Comparison of ENCODE assay signal across 8 mouse cellular contexts in genomic region chr17:70850233-70850995, GRCm38 (mm10). TPM values are rescaled to one million over a fixed set of nuclear protein-coding genes. Genes with fewer than 3 reads are reported as not detected.
DNase-seq lines count a peak whose midpoint lies in the region; ATAC-seq and TF ChIP-seq lines count a peak whose summit lies in the region.

No protein-coding gene starts in this region.

- peak overlapping the region; percentile 97 for H3K4me3 ChIP-seq in ES-Bruce4 (ENCODE audit: low read depth, low read length)
- H3K4me3 ChIP-seq in forebrain, embryonic 11.5 days (ENCODE audit: low read depth, low read length): peak overlapping the region; percentile 49
- peak overlapping the region; percentile 87 for H3K4me3 ChIP-seq in limb, embryonic 13.5 days
- peak overlapping the region; percentile 70 for H3K4me3 ChIP-seq in midbrain, embryonic 13.5 days (replicated peaks)
- H3K4me3 ChIP-seq in stomach, embryonic 16.5 days (replicated peaks; ENCODE audit: low read length): peak overlapping the region; percentile 64

- intact Hi-C loops in heart, postnatal 25 days (cut with DNase I): no loop called here

- no peaks in the 10 kb centered on the region for H3K9me3 ChIP-seq in ES-Bruce4 (replicated peaks; ENCODE audit: control insufficient read depth, insufficient read depth, low read length, poor library complexity, severe bottlenecking)
- no peaks in the 10 kb centered on the region for H3K9me3 ChIP-seq in forebrain, embryonic 11.5 days (ENCODE audit: control insufficient read depth, low read length)
- no peaks in the 10 kb centered on the region for H3K9me3 ChIP-seq in limb, embryonic 13.5 days
- H3K9me3 ChIP-seq in midbrain, embryonic 13.5 days: no peaks in the 10 kb centered on the region
- no peaks in the 10 kb centered on the region for H3K9me3 ChIP-seq in stomach, embryonic 16.5 days (replicated peaks; ENCODE audit: control insufficient read depth, low read length)

- ATAC-seq in forebrain, embryonic 11.5 days (replicated peaks; ENCODE audit: low FRiP score): peak; percentile 16
- peak; percentile 6; the same call in 1 of the 2 replicates for ATAC-seq in limb, embryonic 13.5 days (ENCODE audit: low FRiP score, low read depth)
- ATAC-seq in midbrain, embryonic 13.5 days: peak; percentile 28
- peak; percentile 2; the same call in 1 of the 2 replicates for ATAC-seq in stomach, embryonic 16.5 days (ENCODE audit: insufficient read depth, low FRiP score)

- TF ChIP-seq EP300 in ES-Bruce4 (IDR thresholded peaks at IDR 0.05; ENCODE audit: insufficient read depth, low read depth, low read length): 0 out of 2 replicates have a peak, but pooled peaks have one; percentile 34

- H3K4me2 ChIP-seq in forebrain, embryonic 11.5 days (ENCODE audit: low read depth, low read length, severe bottlenecking): peak overlapping the region; percentile 64
- peak overlapping the region; percentile 96 for H3K4me2 ChIP-seq in limb, embryonic 13.5 days (replicated peaks)
- H3K4me2 ChIP-seq in midbrain, embryonic 13.5 days (replicated peaks): peak overlapping the region; percentile 97
- H3K4me2 ChIP-seq in stomach, embryonic 16.5 days (ENCODE audit: low read depth, low read length): peak overlapping the region; percentile 96

- peak overlapping the region; percentile 86 for H3K9ac ChIP-seq in ES-Bruce4 (ENCODE audit: low read depth, poor library complexity, severe bottlenecking)
- peak overlapping the region; percentile 87 for H3K9ac ChIP-seq in forebrain, embryonic 11.5 days (ENCODE audit: low read length)
- H3K9ac ChIP-seq in limb, embryonic 13.5 days: peak overlapping the region; percentile 97
- H3K9ac ChIP-seq in midbrain, embryonic 13.5 days (replicated peaks): peak overlapping the region; percentile 83
- peak overlapping the region; percentile 89 for H3K9ac ChIP-seq in stomach, embryonic 16.5 days (ENCODE audit: low read length)

- peaks cover 12% of the 10 kb centered on the region for H3K36me3 ChIP-seq in ES-Bruce4 (ENCODE audit: control insufficient read depth, insufficient read depth, low read length, poor library complexity, severe bottlenecking)
- H3K36me3 ChIP-seq in forebrain, embryonic 11.5 days (ENCODE audit: control insufficient read depth, insufficient read depth, low read length): no peaks in the 10 kb centered on the region; the same call in 1 of the 2 replicates
- H3K36me3 ChIP-seq in limb, embryonic 13.5 days: peaks cover 11% of the 10 kb centered on the region
- H3K36me3 ChIP-seq in midbrain, embryonic 13.5 days: peaks cover 3% of the 10 kb centered on the region; the same call in 1 of the 2 replicates
- H3K36me3 ChIP-seq in stomach, embryonic 16.5 days (ENCODE audit: control insufficient read depth, insufficient read depth, low read length): no peaks in the 10 kb centered on the region

- H3K4me1 ChIP-seq in ES-Bruce4 (ENCODE audit: control insufficient read depth, insufficient read depth, low read length): peaks cover 5% of the 10 kb centered on the region
- 0 out of 2 replicates have a peak, but pooled peaks cover 5% of the 10 kb centered on the region for H3K4me1 ChIP-seq in forebrain, embryonic 11.5 days (replicated peaks; ENCODE audit: control insufficient read depth, insufficient read depth, low read length)
- peaks cover 26% of the 10 kb centered on the region for H3K4me1 ChIP-seq in limb, embryonic 13.5 days
- peaks cover 63% of the 10 kb centered on the region for H3K4me1 ChIP-seq in midbrain, embryonic 13.5 days (replicated peaks)
- H3K4me1 ChIP-seq in stomach, embryonic 16.5 days (ENCODE audit: control insufficient read depth, insufficient read depth, low read length): peaks cover 13% of the 10 kb centered on the region

- WGBS in forebrain, embryonic 11.5 days: under 1% methylated on average over 40 of the region's 40 CpGs
- WGBS in limb, embryonic 13.5 days: under 1% methylated on average over 40 of the region's 40 CpGs
- under 1% methylated on average over 40 of the region's 40 CpGs for WGBS in midbrain, embryonic 13.5 days
- under 1% methylated on average over 40 of the region's 40 CpGs for WGBS in stomach, embryonic 16.5 days

- peak; percentile 75 for DNase-seq in adrenal gland, postnatal 10 days
- DNase-seq in forebrain, embryonic 11.5 days (ENCODE audit: low spot score): peak; percentile 85
- peak; percentile 44 for DNase-seq in heart, postnatal 25 days (ENCODE audit: low spot score)
- DNase-seq in right cerebral cortex, postnatal 36 days (ENCODE audit: low spot score in 2 of 2): no peak

- no peaks in the 10 kb centered on the region for H3K27me3 ChIP-seq in ES-Bruce4 (ENCODE audit: control insufficient read depth, insufficient read depth, low read length, poor library complexity, severe bottlenecking)
- H3K27me3 ChIP-seq in forebrain, embryonic 11.5 days (ENCODE audit: control insufficient read depth, insufficient read depth, low read length): no peaks in the 10 kb centered on the region; the same call in 1 of the 2 replicates
- H3K27me3 ChIP-seq in limb, embryonic 13.5 days: no peaks in the 10 kb centered on the region
- peaks cover 37% of the 10 kb centered on the region for H3K27me3 ChIP-seq in midbrain, embryonic 13.5 days
- no peaks in the 10 kb centered on the region for H3K27me3 ChIP-seq in stomach, embryonic 16.5 days (ENCODE audit: control insufficient read depth, insufficient read depth, low read length)

- H3K27ac ChIP-seq in ES-Bruce4 (ENCODE audit: insufficient read depth, low read length): peak overlapping the region; percentile 89
- peak overlapping the region; percentile 92 for H3K27ac ChIP-seq in forebrain, embryonic 11.5 days (ENCODE audit: low read depth, low read length)
- peak overlapping the region; percentile 98 for H3K27ac ChIP-seq in limb, embryonic 13.5 days
- H3K27ac ChIP-seq in midbrain, embryonic 13.5 days: peak overlapping the region; percentile 89
- peak overlapping the region; percentile 99 for H3K27ac ChIP-seq in stomach, embryonic 16.5 days (ENCODE audit: low read length)

- TF ChIP-seq CTCF in ES-Bruce4 (IDR thresholded peaks at IDR 0.05; ENCODE audit: low read depth, low read length): no peak

- TF ChIP-seq POLR2A in ES-Bruce4 (IDR thresholded peaks at IDR 0.05; ENCODE audit: insufficient read depth, low read length): no peak

RNA-seq across cellular contexts. Expression of gene Tgif1, which starts 2.9 kb away (rescaled TPM):
- polyA plus RNA-seq in ES-Bruce4 (2011; ENCODE audit: insufficient read depth, insufficient read length, low read depth, missing spikeins): 218 and 227 TPM in 2 replicates
- total RNA-seq in adrenal gland, postnatal 10 days (2021): 10 to 100 TPM; 35.7 to 51.8 TPM
- polyA plus RNA-seq in forebrain, embryonic 11.5 days (2014; fragmentation: Nextera tagmentation; extraction: Ambion mirVana): 60.7 and 63.5 TPM in 2 replicates
- 1 to 10 TPM; 5.3 to 7.6 TPM for total RNA-seq in heart, postnatal 25 days (2021)
- polyA plus RNA-seq in limb, embryonic 13.5 days (2015; fragmentation: Nextera tagmentation; extraction: Ambion mirVana): 98.7 and 103 TPM in 2 replicates
- 25.0 and 29.6 TPM in 2 replicates for polyA plus RNA-seq in midbrain, embryonic 13.5 days (2015; fragmentation: Nextera tagmentation; extraction: Ambion mirVana)
- polyA plus RNA-seq in stomach, embryonic 16.5 days (2015; fragmentation: Nextera tagmentation; extraction: Ambion mirVana): 56.5 and 60.1 TPM in 2 replicates

Comparison
In these comparisons a context has a peak if more than half of its experiments do, and no peak if none do; other contexts are left out.
1. DNase-seq: peak in adrenal gland, postnatal 10 days (single experiment), forebrain, embryonic 11.5 days (single experiment) and heart, postnatal 25 days (single experiment); none in right cerebral cortex, postnatal 36 days (0 of 2).
2. Peak in every context shown above with its lines, with median percentiles within 50 percentile points of each other: H3K27ac ChIP-seq, H3K4me3 ChIP-seq, H3K9ac ChIP-seq, ATAC-seq and H3K4me2 ChIP-seq.